Mouse (Mus musculus): ENCODE data around the gene Vps41.

DNA sequence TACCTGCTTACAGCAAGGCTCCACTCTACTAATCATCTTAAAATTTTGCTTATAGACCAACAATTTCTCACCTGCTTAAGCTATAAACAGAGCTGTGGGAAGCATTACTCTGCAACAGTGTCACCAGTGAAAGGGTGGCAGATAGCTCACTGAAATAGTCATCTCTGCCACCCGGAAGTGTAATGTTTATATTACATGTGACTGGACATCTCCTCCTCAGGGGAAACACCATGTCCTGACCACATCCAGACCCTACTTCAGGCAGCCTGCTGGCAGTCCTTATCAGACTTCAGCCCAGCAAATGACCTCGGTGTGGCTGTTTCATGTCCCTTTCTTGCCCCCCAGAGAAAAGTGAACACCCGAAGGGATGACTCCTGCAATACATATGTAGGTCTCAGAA lies 130.3 kb downstream of the Vps41 start:
- TF ChIP-seq CTCF (conservative IDR thresholded peaks at IDR 0.05; ENCODE audit: low read length) (no peak), NANOG (IDR thresholded peaks at IDR 0.05; ENCODE audit: borderline replicate concordance, low read length) (no peak), POU5F1 (IDR thresholded peaks at IDR 0.05; ENCODE audit: borderline replicate concordance, low read length) (no peak)

Measured in E14TG2a.4 (cell line).